Mouse (Mus musculus): ENCODE measurements around the gene Lcor. TPM values are rescaled to one million over a fixed set of nuclear protein-coding genes. Genes with fewer than 3 reads are reported as not detected.

Lcor gene
- 22.2 TPM for polyA plus RNA-seq (2014; fragmentation: Illumina TruSeq; extraction: RNeasy Lipid Tissue Mini Kit (QIAGEN cat#74804); ENCODE audit: low read depth, low replicate concordance)

GRCm38 (mm10) chr19:41482190-41482908 lies at the start of gene Lcor:
Gene Lcor (plus strand): TSS chr19:41482637.

GRCm38 (mm10) chr19:41581706-41582420 lies 99.4 kb downstream of the Lcor start, which contains the start of gene Gm340:
Gene Gm340 (plus strand): TSS chr19:41582370.

Other genes starting within 250 kb of the Lcor start
- gene Tm9sf3, start 218.6 kb upstream of the Lcor start, polyA plus RNA-seq (2014; fragmentation: Illumina TruSeq; extraction: RNeasy Lipid Tissue Mini Kit (QIAGEN cat#74804); ENCODE audit: low read depth, low replicate concordance), result 817 TPM
- gene Pik3ap1, start 97.5 kb upstream of the Lcor start, polyA plus RNA-seq (2014; fragmentation: Illumina TruSeq; extraction: RNeasy Lipid Tissue Mini Kit (QIAGEN cat#74804); ENCODE audit: low read depth, low replicate concordance), result 11.3 TPM
- gene Gm340, start 99.7 kb downstream of the Lcor start, polyA plus RNA-seq (2014; fragmentation: Illumina TruSeq; extraction: RNeasy Lipid Tissue Mini Kit (QIAGEN cat#74804); ENCODE audit: low read depth, low replicate concordance), result 3.6 TPM